Mouse (Mus musculus) embryonic facial prominence, embryonic 12.5 days (tissue): ENCODE measurements around the gene 4931422A03Rik. TPM values are rescaled to one million over a fixed set of nuclear protein-coding genes. Genes with fewer than 3 reads are reported as not detected.

Experiments used
- ATAC-seq: fragments of 200-750 bp; cut with Nextera tagmentation; 2 replicates; pipeline ENCODE4 v1.8.0; 2017; ENCODE audit not compliant: insufficient number of reproducible peaks, insufficient read depth, low FRiP score, low TSS enrichment
- H3K27ac ChIP-seq: fragments of 300-500 bp; sonication (generic); 2 replicates; pipeline ENCODE4 v1.5.1; 2016; ENCODE audit warnings: mild to moderate bottlenecking
- H3K27me3 ChIP-seq: fragments of 300-500 bp; sonication (generic); 2 replicates; pipeline ENCODE4 v1.6.1; 2016; ENCODE audit warnings: mild to moderate bottlenecking, moderate library complexity
- H3K36me3 ChIP-seq: fragments of 300-500 bp; sonication (generic); 2 replicates; pipeline ENCODE4 v1.6.1; 2016; ENCODE audit warnings: mild to moderate bottlenecking
- H3K4me1 ChIP-seq: fragments of 300-500 bp; sonication (generic); 2 replicates; pipeline ENCODE4 v1.6.1; 2016
- H3K4me2 ChIP-seq: fragments of 300-500 bp; sonication (generic); replicated peaks from 2 replicates; pipeline ENCODE4 v1.6.1; 2016; ENCODE audit warnings: mild to moderate bottlenecking, moderate library complexity
- H3K4me3 ChIP-seq: fragments of 300-500 bp; sonication (generic); 2 replicates; pipeline ENCODE4 v1.5.1; 2016; ENCODE audit warnings: mild to moderate bottlenecking
- H3K9ac ChIP-seq: fragments of 300-500 bp; sonication (generic); 2 replicates; pipeline ENCODE4 v1.6.1; 2016; ENCODE audit warnings: mild to moderate bottlenecking, moderate library complexity
- H3K9me3 ChIP-seq: fragments of 300-500 bp; sonication (generic); 2 replicates; pipeline ENCODE4 v1.6.1; 2016; ENCODE audit warnings: mild to moderate bottlenecking, moderate library complexity
- WGBS: fragments of 180-500 bp; shearing (Covaris S2); methylation state at CpG from one replicate; pipeline ENCODE4 v1.1.7; 2016; 5-methylcytosine and 5-hydroxymethylcytosine counted together
- polyA plus RNA-seq: library from polyadenylated mRNA; unstranded; fragments of >200 nt; fragmentation: Nextera tagmentation; extraction: Ambion mirVana; gene quantifications from 2 replicates; pipeline ENCODE4 v1.2.1, GENCODE M21; 2016

4931422A03Rik gene
- polyA plus RNA-seq, 1 experiment from 2014 or later, result 3.0 TPM

- no peak overlapping the region for H3K9ac ChIP-seq
- no peaks in the 10 kb centered on the region for H3K36me3 ChIP-seq
- peaks cover 6% of the 10 kb centered on the region for H3K4me1 ChIP-seq
- WGBS, result 89% methylated on average over 3 of the region's 3 CpGs
- H3K4me3 ChIP-seq, result no peak overlapping the region
- H3K9me3 ChIP-seq, result no peaks in the 10 kb centered on the region
- H3K4me2 ChIP-seq, result no peak overlapping the region
- no peak for ATAC-seq
- no peak overlapping the region for H3K27ac ChIP-seq
- H3K27me3 ChIP-seq, result peaks cover 21% of the 10 kb centered on the region
Observed at GRCm38 (mm10) chr2:103965391-103965790, 62.8 kb downstream of the 4931422A03Rik start.

GRCm38 (mm10) chr2:103962349-103962748 is 65.8 kb downstream of the 4931422A03Rik start:
- no peak overlapping the region for H3K4me2 ChIP-seq
- no peak overlapping the region for H3K9ac ChIP-seq
- no peak for ATAC-seq
- 72% methylated on average over 4 of the region's 4 CpGs for WGBS
- H3K27me3 ChIP-seq, result peaks cover 2% of the 10 kb centered on the region; the same call in 1 of the 2 replicates
- no peak overlapping the region for H3K4me3 ChIP-seq
- no peaks in the 10 kb centered on the region for H3K9me3 ChIP-seq
- no peaks in the 10 kb centered on the region for H3K36me3 ChIP-seq
- H3K4me1 ChIP-seq, result no peaks in the 10 kb centered on the region
- H3K27ac ChIP-seq, result no peak overlapping the region

GRCm38 (mm10) chr2:103959574-103959973 is 68.6 kb downstream of the 4931422A03Rik start:
- no peak overlapping the region for H3K27ac ChIP-seq
- no peaks in the 10 kb centered on the region for H3K27me3 ChIP-seq
- no peak overlapping the region for H3K4me3 ChIP-seq
- H3K9me3 ChIP-seq, result no peaks in the 10 kb centered on the region
- ATAC-seq, result no peak
- 89% methylated on average over 6 of the region's 6 CpGs for WGBS
- H3K36me3 ChIP-seq, result no peaks in the 10 kb centered on the region
- no peak overlapping the region for H3K9ac ChIP-seq
- no peaks in the 10 kb centered on the region for H3K4me1 ChIP-seq
- no peak overlapping the region for H3K4me2 ChIP-seq

- H3K9me3 ChIP-seq, result no peaks in the 10 kb centered on the region
Observed at GRCm38 (mm10) chr2:103959066-103959465, 69.1 kb downstream of the 4931422A03Rik start.

GRCm38 (mm10) chr2:103958634-103959033 is 69.5 kb downstream of the 4931422A03Rik start:
- ATAC-seq, result no peak
- 68% methylated on average over 3 of the region's 3 CpGs for WGBS
- H3K36me3 ChIP-seq, result no peaks in the 10 kb centered on the region

More at GRCm38 (mm10) chr2:103959066-103959465, 69.1 kb downstream of the 4931422A03Rik start:
- Histone ChIP-seq H3K27me3 (no peaks in the 10 kb centered on the region), H3K36me3 (no peaks in the 10 kb centered on the region), H3K4me2 (no peak overlapping the region), H3K9ac (no peak overlapping the region), H3K27ac (no peak overlapping the region), H3K4me1 (no peaks in the 10 kb centered on the region), H3K4me3 (no peak overlapping the region)
- 86% methylated on average over 5 of the region's 5 CpGs for whole genome bisulfite sequencing
- ATAC-seq, result no peak

GRCm38 (mm10) chr2:103957649-103958546 is 70.3 kb downstream of the 4931422A03Rik start, which contains the start of gene Lmo2:
TSS of gene Lmo2 (plus strand) at chr2:103957986.
- Histone ChIP-seq H3K27me3 (no peaks in the 10 kb centered on the region), H3K4me1 (no peaks in the 10 kb centered on the region), H3K27ac (no peak within 1 kb of the TSS), H3K4me3 (no peak within 1 kb of the TSS), H3K9me3 (no peaks in the 10 kb centered on the region), H3K4me2 (no peak within 1 kb of the TSS), H3K36me3 (no peaks in the 10 kb centered on the region), H3K9ac (no peak within 1 kb of the TSS)
- WGBS, result 68% methylated on average over 10 of the region's 10 CpGs
- ATAC-seq, result no peak

More at GRCm38 (mm10) chr2:103958634-103959033, 69.5 kb downstream of the 4931422A03Rik start:
- H3K9ac ChIP-seq, result no peak overlapping the region
- no peaks in the 10 kb centered on the region for H3K4me1 ChIP-seq
- H3K27ac ChIP-seq, result no peak overlapping the region
- no peaks in the 10 kb centered on the region for H3K9me3 ChIP-seq
- H3K4me2 ChIP-seq, result no peak overlapping the region
- H3K4me3 ChIP-seq, result no peak overlapping the region
- no peaks in the 10 kb centered on the region for H3K27me3 ChIP-seq

GRCm38 (mm10) chr2:103956867-103957266 is 71.3 kb downstream of the 4931422A03Rik start:
- 81% methylated on average over 6 of the region's 6 CpGs for WGBS
- Histone ChIP-seq H3K9ac (no peak overlapping the region), H3K4me2 (no peak overlapping the region), H3K4me3 (no peak overlapping the region), H3K9me3 (no peaks in the 10 kb centered on the region), H3K36me3 (no peaks in the 10 kb centered on the region), H3K27me3 (no peaks in the 10 kb centered on the region), H3K27ac (no peak overlapping the region), H3K4me1 (no peaks in the 10 kb centered on the region)
- no peak for ATAC-seq

GRCm38 (mm10) chr2:103955714-103956113 is 72.4 kb downstream of the 4931422A03Rik start:
- Histone ChIP-seq H3K4me1 (no peaks in the 10 kb centered on the region), H3K36me3 (no peaks in the 10 kb centered on the region), H3K9ac (no peak overlapping the region), H3K9me3 (no peaks in the 10 kb centered on the region), H3K4me2 (no peak overlapping the region), H3K4me3 (no peak overlapping the region), H3K27ac (no peak overlapping the region), H3K27me3 (no peaks in the 10 kb centered on the region)
- 78% methylated on average over 3 of the region's 3 CpGs for WGBS
- ATAC-seq, result no peak

- 92% methylated on average over 6 of the region's 6 CpGs for WGBS
Observed at GRCm38 (mm10) chr2:103953050-103953835, 74.9 kb downstream of the 4931422A03Rik start.

GRCm38 (mm10) chr2:103947982-103948655 is 80.0 kb downstream of the 4931422A03Rik start:
- no peak overlapping the region for H3K4me2 ChIP-seq
- no peak overlapping the region for H3K4me3 ChIP-seq
- 63% methylated on average over 8 of the region's 8 CpGs for WGBS
- no peak overlapping the region for H3K27ac ChIP-seq
- no peaks in the 10 kb centered on the region for H3K4me1 ChIP-seq
- H3K9ac ChIP-seq, result no peak overlapping the region
- ATAC-seq, result no peak
- no peaks in the 10 kb centered on the region for H3K36me3 ChIP-seq
- no peaks in the 10 kb centered on the region for H3K9me3 ChIP-seq
- H3K27me3 ChIP-seq, result no peaks in the 10 kb centered on the region

More at GRCm38 (mm10) chr2:103953050-103953835, 74.9 kb downstream of the 4931422A03Rik start:
- H3K9ac ChIP-seq, result no peak overlapping the region
- no peak overlapping the region for H3K4me2 ChIP-seq
- no peaks in the 10 kb centered on the region for H3K4me1 ChIP-seq
- no peaks in the 10 kb centered on the region for H3K27me3 ChIP-seq
- H3K36me3 ChIP-seq, result no peaks in the 10 kb centered on the region
- H3K9me3 ChIP-seq, result no peaks in the 10 kb centered on the region
- ATAC-seq, result no peak
- no peak overlapping the region for H3K27ac ChIP-seq
- H3K4me3 ChIP-seq, result no peak overlapping the region

- Histone ChIP-seq H3K4me1 (no peaks in the 10 kb centered on the region), H3K4me2 (no peak overlapping the region), H3K9me3 (no peaks in the 10 kb centered on the region), H3K27me3 (no peaks in the 10 kb centered on the region), H3K4me3 (no peak overlapping the region), H3K9ac (no peak overlapping the region), H3K27ac (no peak overlapping the region), H3K36me3 (no peaks in the 10 kb centered on the region)
- no peak for ATAC-seq
- WGBS, result 82% methylated on average over 8 of the region's 8 CpGs
Observed at GRCm38 (mm10) chr2:103946892-103947291, 81.3 kb downstream of the 4931422A03Rik start.
